Mouse (Mus musculus): Measurements from ENCODE around the gene Msh3. TPM values are rescaled to one million over a fixed set of nuclear protein-coding genes. Genes with fewer than 3 reads are reported as not detected.
A peak's percentile ranks its signal among the peaks of the same experiment; 100 is the strongest.

Msh3 gene
- polyA plus RNA-seq, 1 experiment from 2014 or later = 30.4 TPM

DNA sequence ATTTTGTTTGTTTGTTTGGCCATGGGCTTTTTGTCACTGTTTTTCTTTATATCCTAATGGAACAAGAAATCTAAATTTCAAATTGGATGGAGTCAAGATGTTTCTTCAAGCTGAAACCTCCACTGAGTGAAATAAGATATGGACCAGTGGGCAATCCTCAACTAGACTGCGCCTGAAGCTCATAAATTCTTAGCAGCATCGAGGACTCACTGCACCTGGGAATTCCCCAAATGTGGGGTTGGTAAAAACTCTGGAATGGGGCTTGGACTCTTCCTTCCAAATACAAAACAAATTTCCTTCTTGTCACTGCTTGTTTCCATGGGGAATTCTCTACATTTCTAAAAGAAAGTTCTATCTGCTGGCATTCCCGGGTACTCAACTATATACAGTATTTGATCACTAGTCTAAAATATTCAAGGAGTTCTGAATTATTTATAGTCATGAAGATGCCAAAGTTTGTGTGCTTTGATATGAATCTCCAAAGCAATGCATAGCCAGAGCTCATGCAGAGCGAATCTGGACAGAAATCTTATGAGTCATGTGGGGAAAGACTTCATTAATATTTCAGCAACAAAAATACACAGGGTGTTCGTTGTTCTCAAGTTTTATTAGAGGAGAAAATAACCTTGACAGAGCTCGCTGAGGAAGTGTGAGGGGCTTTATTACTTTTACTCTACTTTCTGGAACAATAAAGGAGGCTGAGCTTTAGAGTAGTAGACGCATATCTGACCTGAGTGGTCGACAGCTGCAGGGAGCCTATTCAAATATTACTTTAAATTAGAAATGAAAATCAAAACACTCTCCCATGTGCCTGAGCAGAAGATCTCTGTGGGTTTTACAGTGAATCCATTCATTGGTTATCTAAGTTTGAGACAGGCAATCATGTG lies 51.5 kb downstream of the Msh3 start:
- H3K9me3 ChIP-seq (ENCODE audit: low read length) = 0 out of 2 replicates have a peak, but pooled peaks cover 3% of the 10 kb centered on the region
- WGBS = 51% methylated on average over 8 of the region's 8 CpGs
- no peaks in the 10 kb centered on the region for H3K27me3 ChIP-seq (ENCODE audit: insufficient read depth, low read length)
- peaks cover 5% of the 10 kb centered on the region for H3K4me1 ChIP-seq (ENCODE audit: insufficient read depth, low read length)
- H3K4me2 ChIP-seq (replicated peaks; ENCODE audit: low read depth, low read length) = no peak overlapping the region
- H3K36me3 ChIP-seq (ENCODE audit: insufficient read depth, low read length) = peaks cover 30% of the 10 kb centered on the region
- no peak overlapping the region for H3K9ac ChIP-seq (replicated peaks; ENCODE audit: low read length)
- no peak overlapping the region for H3K27ac ChIP-seq (ENCODE audit: low read length)
- H3K4me3 ChIP-seq (ENCODE audit: low read length) = no peak overlapping the region
- ATAC-seq (ENCODE audit: low FRiP score, low TSS enrichment) = no peak

DNA sequence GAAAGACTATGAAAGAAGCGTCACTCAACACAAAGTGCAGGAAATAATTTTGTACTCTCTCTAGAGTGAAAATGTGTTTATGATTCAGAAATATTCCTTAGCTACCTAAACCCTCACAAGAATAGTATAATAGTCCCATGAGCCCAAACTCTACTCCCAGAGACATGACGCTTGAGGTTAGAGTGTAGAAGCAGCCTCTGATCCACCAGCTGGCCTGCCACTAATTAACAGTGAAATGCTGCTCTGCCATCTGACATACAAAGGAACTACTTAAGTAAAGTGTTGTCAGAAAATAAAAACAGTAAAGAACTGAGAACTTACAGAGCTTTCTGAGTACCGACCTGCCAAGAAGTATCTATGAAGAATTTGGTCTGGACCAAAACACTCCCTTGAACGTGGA lies 52.3 kb downstream of the Msh3 start:
- H3K9me3 ChIP-seq (ENCODE audit: low read length) = 0 out of 2 replicates have a peak, but pooled peaks cover 3% of the 10 kb centered on the region
- H3K27me3 ChIP-seq (ENCODE audit: insufficient read depth, low read length) = no peaks in the 10 kb centered on the region
- no peak for ATAC-seq (ENCODE audit: low FRiP score, low TSS enrichment)
- H3K4me3 ChIP-seq (ENCODE audit: low read length) = no peak overlapping the region
- peaks cover 25% of the 10 kb centered on the region for H3K36me3 ChIP-seq (ENCODE audit: insufficient read depth, low read length)
- H3K9ac ChIP-seq (replicated peaks; ENCODE audit: low read length) = no peak overlapping the region
- H3K27ac ChIP-seq (ENCODE audit: low read length) = no peak overlapping the region
- H3K4me1 ChIP-seq (ENCODE audit: insufficient read depth, low read length) = peaks cover 5% of the 10 kb centered on the region
- H3K4me2 ChIP-seq (replicated peaks; ENCODE audit: low read depth, low read length) = no peak overlapping the region
- 66% methylated on average over 4 of the region's 4 CpGs for WGBS

DNA sequence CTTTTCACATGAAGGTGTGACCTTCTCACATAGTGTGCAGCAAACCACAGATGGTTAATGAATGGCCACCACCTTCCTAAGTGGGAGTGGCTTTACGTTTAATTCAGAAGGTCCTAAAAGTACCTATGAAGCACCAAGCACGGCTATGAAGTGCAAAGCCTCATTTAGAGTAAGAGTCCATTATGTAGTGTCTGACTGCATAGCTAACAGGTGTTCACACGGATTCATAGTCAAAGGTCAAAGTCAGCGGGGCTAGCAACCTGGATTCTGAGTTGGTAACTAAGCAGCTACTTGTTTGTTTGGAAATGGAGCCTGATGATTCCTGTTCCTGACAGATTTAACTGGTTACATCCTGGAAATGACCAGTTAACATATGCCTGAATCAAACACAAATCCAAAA lies 53.0 kb downstream of the Msh3 start:
- peaks cover 5% of the 10 kb centered on the region for H3K4me1 ChIP-seq (ENCODE audit: insufficient read depth, low read length)
- 40% methylated on average over 4 of the region's 4 CpGs for WGBS
- H3K4me3 ChIP-seq (ENCODE audit: low read length) = no peak overlapping the region
- H3K27ac ChIP-seq (ENCODE audit: low read length) = no peak overlapping the region
- H3K4me2 ChIP-seq (replicated peaks; ENCODE audit: low read depth, low read length) = no peak overlapping the region
- no peak overlapping the region for H3K9ac ChIP-seq (replicated peaks; ENCODE audit: low read length)
- peaks cover 29% of the 10 kb centered on the region for H3K36me3 ChIP-seq (ENCODE audit: insufficient read depth, low read length)
- no peaks in the 10 kb centered on the region for H3K27me3 ChIP-seq (ENCODE audit: insufficient read depth, low read length)
- peak; percentile 61 for ATAC-seq (ENCODE audit: low FRiP score, low TSS enrichment)
- H3K9me3 ChIP-seq (ENCODE audit: low read length) = 0 out of 2 replicates have a peak, but pooled peaks cover 3% of the 10 kb centered on the region

DNA sequence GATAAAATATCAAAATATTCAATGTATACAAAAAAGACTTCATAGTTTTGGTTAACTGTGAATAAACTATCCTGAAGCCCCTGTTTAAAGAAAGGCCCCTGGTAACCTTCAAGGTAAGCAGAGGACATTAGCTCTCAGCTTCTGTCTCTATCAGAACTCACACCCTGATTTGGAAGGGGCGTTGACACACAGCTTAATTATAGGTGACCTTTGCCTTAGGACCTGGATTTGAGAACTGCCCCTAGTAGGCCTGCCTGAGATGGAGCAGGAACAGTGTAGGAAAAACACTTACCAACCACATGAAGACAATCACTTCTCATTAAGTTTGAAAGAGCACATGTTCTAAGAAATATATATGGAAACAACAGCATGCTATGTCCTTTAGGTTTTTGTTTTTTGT lies 55.3 kb downstream of the Msh3 start:
- Histone ChIP-seq H3K4me1 (ENCODE audit: insufficient read depth, low read length) (peaks cover 5% of the 10 kb centered on the region), H3K4me3 (ENCODE audit: low read length) (no peak overlapping the region), H3K4me2 (replicated peaks; ENCODE audit: low read depth, low read length) (no peak overlapping the region), H3K9me3 (ENCODE audit: low read length) (no peaks in the 10 kb centered on the region), H3K9ac (replicated peaks; ENCODE audit: low read length) (no peak overlapping the region), H3K27me3 (ENCODE audit: insufficient read depth, low read length) (no peaks in the 10 kb centered on the region), H3K27ac (ENCODE audit: low read length) (no peak overlapping the region), H3K36me3 (ENCODE audit: insufficient read depth, low read length) (peaks cover 18% of the 10 kb centered on the region)
- no peak for ATAC-seq (ENCODE audit: low FRiP score, low TSS enrichment)
- 69% methylated on average over 1 of the region's 1 CpGs for WGBS

DNA sequence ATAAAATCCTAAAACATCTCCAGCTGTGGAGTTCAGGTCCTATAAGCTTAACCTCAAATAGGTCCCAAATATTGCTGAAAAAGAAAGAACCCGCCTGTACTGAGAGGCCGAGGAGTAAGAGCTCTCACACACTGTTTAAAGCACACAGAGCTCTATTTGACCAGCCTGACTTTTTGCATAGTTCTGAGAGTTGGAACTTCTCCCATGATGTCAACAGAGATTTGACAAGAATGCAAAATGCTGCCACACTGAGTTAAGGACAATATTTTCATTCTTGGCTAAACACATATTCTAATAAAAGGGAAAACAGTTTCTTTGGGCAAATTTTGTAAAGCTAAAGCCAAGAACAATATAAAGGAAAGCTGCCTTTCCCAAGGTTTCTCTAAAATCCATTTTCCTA lies 57.8 kb downstream of the Msh3 start:
- Histone ChIP-seq H3K4me3 (ENCODE audit: low read length) (no peak overlapping the region), H3K27me3 (ENCODE audit: insufficient read depth, low read length) (no peaks in the 10 kb centered on the region), H3K9me3 (ENCODE audit: low read length) (no peaks in the 10 kb centered on the region), H3K9ac (replicated peaks; ENCODE audit: low read length) (no peak overlapping the region), H3K4me1 (ENCODE audit: insufficient read depth, low read length) (peaks cover 5% of the 10 kb centered on the region; the same call in 1 of the 2 replicates), H3K27ac (ENCODE audit: low read length) (no peak overlapping the region), H3K36me3 (ENCODE audit: insufficient read depth, low read length) (peaks cover 20% of the 10 kb centered on the region), H3K4me2 (replicated peaks; ENCODE audit: low read depth, low read length) (no peak overlapping the region)
- ATAC-seq (ENCODE audit: low FRiP score, low TSS enrichment) = no peak
- whole genome bisulfite sequencing = 87% methylated on average over 2 of the region's 2 CpGs

DNA sequence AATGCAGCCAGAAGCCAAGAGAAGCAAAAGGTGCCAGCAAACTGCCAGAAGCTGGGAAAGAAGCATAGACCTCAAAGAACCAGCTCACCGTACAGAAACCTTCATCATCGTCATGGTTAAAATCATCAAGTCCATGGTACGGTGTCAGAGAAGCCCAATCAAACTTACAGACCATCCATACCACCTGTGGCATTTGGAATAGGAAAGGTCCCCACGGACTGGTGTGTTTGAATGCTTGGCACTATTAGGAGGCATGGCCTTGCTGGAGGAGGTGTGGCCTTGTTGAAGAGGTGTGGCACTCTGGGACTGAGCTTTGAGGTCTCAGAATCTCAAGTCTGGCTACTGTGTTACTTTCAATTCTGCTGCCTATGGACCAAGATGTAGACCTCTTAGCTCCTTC lies 58.3 kb downstream of the Msh3 start:
- Histone ChIP-seq H3K27me3 (ENCODE audit: insufficient read depth, low read length) (no peaks in the 10 kb centered on the region), H3K9me3 (ENCODE audit: low read length) (no peaks in the 10 kb centered on the region), H3K4me1 (ENCODE audit: insufficient read depth, low read length) (peaks cover 4% of the 10 kb centered on the region; the same call in 1 of the 2 replicates), H3K9ac (replicated peaks; ENCODE audit: low read length) (no peak overlapping the region), H3K4me2 (replicated peaks; ENCODE audit: low read depth, low read length) (no peak overlapping the region), H3K36me3 (ENCODE audit: insufficient read depth, low read length) (peaks cover 22% of the 10 kb centered on the region), H3K4me3 (ENCODE audit: low read length) (no peak overlapping the region), H3K27ac (ENCODE audit: low read length) (no peak overlapping the region)
- WGBS = 85% methylated on average over 4 of the region's 4 CpGs
- 0 out of 2 replicates have a peak, but pooled peaks have one; percentile 35 for ATAC-seq (ENCODE audit: low FRiP score, low TSS enrichment)

DNA sequence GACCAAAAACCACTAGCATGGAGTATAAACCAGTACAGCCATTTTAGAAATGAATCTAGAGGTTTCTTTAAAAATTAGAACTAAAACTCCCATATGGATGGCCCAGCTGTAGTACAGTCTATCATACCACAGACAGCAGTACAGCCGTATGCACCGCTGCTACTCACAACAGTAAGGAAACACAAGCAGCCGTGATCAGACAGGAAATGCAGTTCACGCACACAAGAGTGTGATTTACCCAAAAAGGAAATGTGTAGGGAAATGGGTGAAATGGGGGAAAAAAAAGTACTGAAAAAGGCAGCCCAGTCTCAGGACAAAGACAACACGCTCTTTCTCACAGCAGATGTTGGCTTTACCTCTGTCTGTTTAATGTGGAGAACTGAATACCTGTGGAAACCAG lies 60.9 kb downstream of the Msh3 start:
- Histone ChIP-seq H3K9ac (replicated peaks; ENCODE audit: low read length) (no peak overlapping the region), H3K4me1 (ENCODE audit: insufficient read depth, low read length) (no peaks in the 10 kb centered on the region), H3K36me3 (ENCODE audit: insufficient read depth, low read length) (peaks cover 19% of the 10 kb centered on the region), H3K27ac (ENCODE audit: low read length) (no peak overlapping the region), H3K4me2 (replicated peaks; ENCODE audit: low read depth, low read length) (no peak overlapping the region), H3K9me3 (ENCODE audit: low read length) (no peaks in the 10 kb centered on the region), H3K4me3 (ENCODE audit: low read length) (no peak overlapping the region), H3K27me3 (ENCODE audit: insufficient read depth, low read length) (no peaks in the 10 kb centered on the region)
- WGBS = 66% methylated on average over 5 of the region's 5 CpGs
- no peak for ATAC-seq (ENCODE audit: low FRiP score, low TSS enrichment)

DNA sequence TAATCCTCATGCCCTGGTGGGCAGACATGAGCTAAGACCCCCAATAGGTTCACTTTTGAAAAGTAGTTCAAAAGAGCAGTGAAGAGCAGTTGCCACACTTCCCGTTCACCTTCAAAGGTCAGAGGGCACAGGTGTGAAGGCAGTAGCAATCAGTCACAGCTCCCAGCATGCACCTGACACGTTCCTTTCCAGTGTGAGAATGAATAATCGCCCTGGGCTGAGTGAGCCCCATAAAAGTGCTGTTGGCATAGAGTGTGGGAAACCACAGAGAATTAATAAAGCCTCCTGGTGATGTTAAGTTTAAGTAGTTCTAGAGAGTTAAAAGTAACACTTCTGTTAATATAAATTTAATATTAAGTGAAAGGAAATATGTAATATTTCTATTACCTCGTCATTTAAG lies 63.2 kb downstream of the Msh3 start:
- 49% methylated on average over 4 of the region's 4 CpGs for WGBS
- ATAC-seq (ENCODE audit: low FRiP score, low TSS enrichment) = peak; percentile 63; the same call in 1 of the 2 replicates
- Histone ChIP-seq H3K36me3 (ENCODE audit: insufficient read depth, low read length) (peaks cover 12% of the 10 kb centered on the region; the same call in 1 of the 2 replicates), H3K4me3 (ENCODE audit: low read length) (no peak overlapping the region), H3K4me2 (replicated peaks; ENCODE audit: low read depth, low read length) (no peak overlapping the region), H3K9ac (replicated peaks; ENCODE audit: low read length) (no peak overlapping the region), H3K27me3 (ENCODE audit: insufficient read depth, low read length) (no peaks in the 10 kb centered on the region), H3K4me1 (ENCODE audit: insufficient read depth, low read length) (no peaks in the 10 kb centered on the region), H3K27ac (ENCODE audit: low read length) (no peak overlapping the region), H3K9me3 (ENCODE audit: low read length) (no peaks in the 10 kb centered on the region)

DNA sequence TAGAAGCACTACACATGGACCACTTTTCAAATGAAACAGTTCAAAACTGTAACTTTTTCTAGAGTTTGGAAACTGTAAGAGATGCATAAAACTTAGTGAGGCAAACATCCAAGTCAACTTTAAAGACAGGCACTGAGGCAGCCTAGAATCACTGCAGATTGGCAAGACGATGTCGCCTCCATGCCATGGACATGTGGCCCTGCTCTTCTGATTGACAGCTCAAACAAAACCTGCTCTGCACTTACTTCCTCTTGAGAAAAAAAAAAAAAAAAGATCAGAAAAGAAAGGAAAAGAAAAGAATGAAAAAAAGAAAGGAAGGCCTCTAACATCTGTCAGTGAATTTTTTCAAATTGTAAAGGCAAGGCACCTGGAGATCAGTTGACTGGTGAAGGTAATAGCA lies 77.8 kb downstream of the Msh3 start:
- 95% methylated on average over 2 of the region's 2 CpGs for WGBS
- Histone ChIP-seq H3K4me3 (ENCODE audit: low read length) (no peak overlapping the region), H3K9ac (replicated peaks; ENCODE audit: low read length) (no peak overlapping the region), H3K27me3 (ENCODE audit: insufficient read depth, low read length) (no peaks in the 10 kb centered on the region), H3K4me1 (ENCODE audit: insufficient read depth, low read length) (peaks cover 4% of the 10 kb centered on the region; the same call in 1 of the 2 replicates), H3K9me3 (ENCODE audit: low read length) (no peaks in the 10 kb centered on the region), H3K4me2 (replicated peaks; ENCODE audit: low read depth, low read length) (no peak overlapping the region), H3K36me3 (ENCODE audit: insufficient read depth, low read length) (peaks cover 7% of the 10 kb centered on the region), H3K27ac (ENCODE audit: low read length) (no peak overlapping the region)
- ATAC-seq (ENCODE audit: low FRiP score, low TSS enrichment) = no peak

DNA sequence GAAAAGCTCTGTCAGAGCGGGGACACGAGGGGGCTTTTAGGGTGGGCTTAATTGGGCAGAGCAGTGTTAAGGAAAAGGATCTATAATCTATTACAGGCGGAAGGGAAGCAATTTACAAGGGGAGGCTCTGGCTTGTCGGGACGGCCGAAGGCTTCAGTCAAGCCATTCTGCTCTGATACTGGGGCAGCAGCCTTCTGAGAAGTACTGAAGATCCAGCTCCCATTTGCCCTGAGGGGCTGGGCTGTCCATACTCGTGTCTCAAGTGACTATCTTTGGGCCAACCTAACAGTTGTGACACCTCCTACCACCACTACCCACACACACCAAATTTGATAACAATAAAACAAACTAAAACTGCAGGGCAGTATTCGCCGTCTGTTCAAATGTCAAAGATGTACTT lies 79.5 kb downstream of the Msh3 start:
- 88% methylated on average over 9 of the region's 9 CpGs for WGBS
- H3K9ac ChIP-seq (replicated peaks; ENCODE audit: low read length) = no peak overlapping the region
- H3K4me1 ChIP-seq (ENCODE audit: insufficient read depth, low read length) = peaks cover 4% of the 10 kb centered on the region; the same call in 1 of the 2 replicates
- H3K4me2 ChIP-seq (replicated peaks; ENCODE audit: low read depth, low read length) = no peak overlapping the region
- ATAC-seq (ENCODE audit: low FRiP score, low TSS enrichment) = no peak
- H3K27me3 ChIP-seq (ENCODE audit: insufficient read depth, low read length) = no peaks in the 10 kb centered on the region
- no peak overlapping the region for H3K27ac ChIP-seq (ENCODE audit: low read length)
- H3K9me3 ChIP-seq (ENCODE audit: low read length) = no peaks in the 10 kb centered on the region
- H3K4me3 ChIP-seq (ENCODE audit: low read length) = no peak overlapping the region
- H3K36me3 ChIP-seq (ENCODE audit: insufficient read depth, low read length) = peaks cover 5% of the 10 kb centered on the region

Data from kidney, embryonic 16.5 days (tissue).